8 mouse cellular contexts compared by ENCODE assay signal in genomic region chr14:46787454-46787786, GRCm38 (mm10). TPM values are rescaled to one million over a fixed set of nuclear protein-coding genes. Genes with fewer than 3 reads are reported as not detected.
A peak's percentile ranks its signal among the peaks of the same experiment; 100 is the strongest.
DNase-seq lines count a peak whose midpoint lies in the region; ATAC-seq and TF ChIP-seq lines count a peak whose summit lies in the region.

No protein-coding gene starts in this region.

- peaks cover 19% of the 10 kb centered on the region for H3K36me3 ChIP-seq in heart, embryonic 12.5 days
- H3K36me3 ChIP-seq in MEL (ENCODE audit: control insufficient read depth in 1 of 2, insufficient read depth in 2 of 2, low read length in 2 of 2), result peaks cover 2 to 7% of the 10 kb centered on the region in 2 experiments
- peaks cover 14% of the 10 kb centered on the region for H3K36me3 ChIP-seq in forebrain, embryonic 14.5 days (ENCODE audit: control insufficient read depth, insufficient read depth, low read length)
- H3K36me3 ChIP-seq in liver, embryonic 15.5 days (replicated peaks), result peaks cover 20% of the 10 kb centered on the region

- TF ChIP-seq EP300 in MEL (IDR thresholded peaks at IDR 0.05; ENCODE audit: low read depth in 1 of 2, low read length in 2 of 2), result no peak

- no peaks in the 10 kb centered on the region for H3K27me3 ChIP-seq in heart, embryonic 12.5 days (replicated peaks)
- H3K27me3 ChIP-seq in MEL (ENCODE audit: control insufficient read depth in 1 of 2, insufficient read depth in 2 of 2, low read length in 2 of 2), result no peaks in the 10 kb centered on the region
- no peaks in the 10 kb centered on the region for H3K27me3 ChIP-seq in forebrain, embryonic 14.5 days (replicated peaks; ENCODE audit: control insufficient read depth, insufficient read depth, low read length)
- H3K27me3 ChIP-seq in liver, embryonic 15.5 days, result no peaks in the 10 kb centered on the region

- no peak for TF ChIP-seq POLR2A in MEL (IDR thresholded peaks at IDR 0.05; ENCODE audit: control insufficient read depth in 1 of 2, insufficient read depth in 1 of 2, low read depth in 1 of 2, low read length in 2 of 2, poor library complexity in 1 of 2)

- peak overlapping the region; percentile 76 for H3K4me2 ChIP-seq in heart, embryonic 12.5 days
- H3K4me2 ChIP-seq in forebrain, embryonic 14.5 days (ENCODE audit: low read length), result peak overlapping the region; percentile 68
- H3K4me2 ChIP-seq in liver, embryonic 15.5 days, result peak overlapping the region; percentile 82

- intact Hi-C loops in heart, postnatal 25 days (cut with DNase I), result no loop called here
- intact Hi-C loops in left cerebral cortex, postnatal 36 days (cut with DNase I), result no loop called here

- H3K27ac ChIP-seq in heart, embryonic 12.5 days (ENCODE audit: poor library complexity, severe bottlenecking), result peak overlapping the region; percentile 96
- H3K27ac ChIP-seq in MEL (ENCODE audit: control insufficient read depth, low read depth, low read length), result peak overlapping the region; percentile 88
- H3K27ac ChIP-seq in forebrain, embryonic 14.5 days (ENCODE audit: low read depth, low read length), result peak overlapping the region; percentile 98; the same call in 1 of the 2 replicates
- peak overlapping the region; percentile 96 for H3K27ac ChIP-seq in liver, embryonic 15.5 days (replicated peaks)

- peak overlapping the region; percentile 85 for H3K4me3 ChIP-seq in heart, embryonic 12.5 days
- peak overlapping the region; percentile 82 to 98 for H3K4me3 ChIP-seq in MEL (ENCODE audit: control insufficient read depth in 1 of 2, insufficient read depth in 1 of 2, low read depth in 2 of 2, low read length in 2 of 2)
- H3K4me3 ChIP-seq in forebrain, embryonic 14.5 days (ENCODE audit: low read depth, low read length), result peak overlapping the region; percentile 94
- peak overlapping the region; percentile 98 for H3K4me3 ChIP-seq in liver, embryonic 15.5 days (replicated peaks)

- peaks cover 29% of the 10 kb centered on the region for H3K4me1 ChIP-seq in heart, embryonic 12.5 days (replicated peaks)
- H3K4me1 ChIP-seq in MEL (ENCODE audit: control insufficient read depth in 1 of 2, insufficient read depth in 2 of 2, low read length in 2 of 2), result peaks cover 2 to 16% of the 10 kb centered on the region in 2 experiments; a peak in 3 of 4 replicates
- H3K4me1 ChIP-seq in forebrain, embryonic 14.5 days (ENCODE audit: control insufficient read depth, insufficient read depth, low read length), result peaks cover 12% of the 10 kb centered on the region; the same call in 1 of the 2 replicates
- peaks cover 40% of the 10 kb centered on the region for H3K4me1 ChIP-seq in liver, embryonic 15.5 days (replicated peaks)

- peak overlapping the region; percentile 96 for H3K9ac ChIP-seq in heart, embryonic 12.5 days
- H3K9ac ChIP-seq in MEL (ENCODE audit: control insufficient read depth, low read depth, low read length, poor library complexity, severe bottlenecking), result peak overlapping the region; percentile 100
- peak overlapping the region; percentile 98 for H3K9ac ChIP-seq in forebrain, embryonic 14.5 days (ENCODE audit: low read length)
- H3K9ac ChIP-seq in liver, embryonic 15.5 days, result peak overlapping the region; percentile 99

- no peak for TF ChIP-seq RAD21 in MEL (IDR thresholded peaks at IDR 0.05; ENCODE audit: low read depth, low read length)

- peaks cover 41% of the 10 kb centered on the region for H3K79me2 ChIP-seq in MEL (ENCODE audit: control insufficient read depth, insufficient read depth, low read length, poor library complexity)

- WGBS in heart, embryonic 12.5 days, result under 1% methylated on average over 11 of the region's 11 CpGs
- 0% methylated on average over 11 of the region's 11 CpGs for WGBS in forebrain, embryonic 14.5 days
- WGBS in liver, embryonic 15.5 days (ENCODE audit: insufficient replicate concordance), result under 1% methylated on average over 11 of the region's 11 CpGs

- DNase-seq in heart, postnatal 25 days (ENCODE audit: low spot score), result no peak
- DNase-seq in MEL (ENCODE audit: low read depth, low spot score), result peak; percentile 54
- no peak for DNase-seq in forebrain, embryonic 14.5 days (ENCODE audit: low spot score)
- DNase-seq in left cerebral cortex, postnatal 36 days (ENCODE audit: low spot score in 2 of 2), result no peak
- no peak for DNase-seq in right cerebral cortex, postnatal 4 days
- no peak for DNase-seq in lung, adult 18-20 months

- ATAC-seq in heart, embryonic 12.5 days (ENCODE audit: insufficient number of reproducible peaks, low FRiP score), result no peak
- ATAC-seq in forebrain, embryonic 14.5 days, result peak; percentile 0; the same call in 1 of the 2 replicates
- ATAC-seq in liver, embryonic 15.5 days (ENCODE audit: insufficient read depth), result no peak

- no peak for TF ChIP-seq CTCF in MEL (IDR thresholded peaks at IDR 0.05 in 2 of 3, conservative IDR thresholded peaks at IDR 0.05 in 1 of 3; ENCODE audit: control insufficient read depth in 1 of 3, insufficient read depth in 1 of 3, low read depth in 2 of 3, low read length in 3 of 3, poor library complexity in 1 of 3, severe bottlenecking in 1 of 3)

- no peaks in the 10 kb centered on the region for H3K9me3 ChIP-seq in heart, embryonic 12.5 days (replicated peaks)
- H3K9me3 ChIP-seq in MEL (replicated peaks; ENCODE audit: insufficient read depth, low read length), result no peaks in the 10 kb centered on the region
- no peaks in the 10 kb centered on the region for H3K9me3 ChIP-seq in forebrain, embryonic 14.5 days (replicated peaks; ENCODE audit: control insufficient read depth, low read length)
- no peaks in the 10 kb centered on the region for H3K9me3 ChIP-seq in liver, embryonic 15.5 days (replicated peaks)

TF ChIP-seq in MEL, 35 proteins besides CTCF, POLR2A, EP300 and RAD21:
- TF ChIP-seq TBP (IDR thresholded peaks at IDR 0.05; ENCODE audit: low read depth, low read length), result no peak
- no peak for TF ChIP-seq GABPA (IDR thresholded peaks at IDR 0.05; ENCODE audit: low read depth, low read length)
- no peak for TF ChIP-seq TAL1 (IDR thresholded peaks at IDR 0.05; ENCODE audit: low read length)
- no peak for TF ChIP-seq USF1 (IDR thresholded peaks at IDR 0.05; ENCODE audit: low read depth, low read length)
- no peak for TF ChIP-seq ZMIZ1 (IDR thresholded peaks at IDR 0.05; ENCODE audit: low read depth, low read length)
- TF ChIP-seq KAT2A (conservative IDR thresholded peaks at IDR 0.05; ENCODE audit: low read depth, low read length), result no peak
- TF ChIP-seq TCF12 (IDR thresholded peaks at IDR 0.05; ENCODE audit: low read depth, low read length), result no peak
- no peak for TF ChIP-seq POLR2AphosphoS5 (IDR thresholded peaks at IDR 0.05; ENCODE audit: borderline replicate concordance, low read depth, low read length)
- TF ChIP-seq GATA1 (IDR thresholded peaks at IDR 0.05; ENCODE audit: low read depth, low read length), result no peak

RNA-seq across cellular contexts. Expression of gene Cnih1, which starts 0.8 kb away (rescaled TPM):
- polyA plus RNA-seq in heart, embryonic 12.5 days (2016; fragmentation: Nextera tagmentation; extraction: Ambion mirVana), result 175 and 179 TPM in 2 replicates
- 10 to 100 TPM; 52.5 to 53.5 TPM for total RNA-seq in heart, postnatal 25 days (2021)
- 49.3 and 50.6 TPM in 2 replicates for total RNA-seq in MEL (2012; rRNA removed)
- 100 to 1,000 TPM in 1 of 2 experiments, not detected in 1; 155 TPM for polyA plus RNA-seq in MEL (2012; ENCODE audit: insufficient read depth in 1 of 2, insufficient read length in 2 of 2, low read depth in 1 of 2, low replicate concordance in 2 of 2, missing spikeins in 1 of 2)
- 170 and 176 TPM in 2 replicates for polyA plus RNA-seq in forebrain, embryonic 14.5 days (2014; fragmentation: Nextera tagmentation; extraction: Ambion mirVana)
- polyA plus RNA-seq in liver, embryonic 15.5 days (2015; fragmentation: Nextera tagmentation; extraction: Ambion mirVana), result 79.4 and 80.0 TPM in 2 replicates
- 10 to 100 TPM; 72.9 to 85.2 TPM for total RNA-seq in left cerebral cortex, postnatal 36 days (2021)

RNA-seq across cellular contexts. Expression of gene Cdkn3, which starts 27.1 kb away (rescaled TPM):
- polyA plus RNA-seq in heart, embryonic 12.5 days (2016; fragmentation: Nextera tagmentation; extraction: Ambion mirVana), result 48.8 and 51.8 TPM in 2 replicates
- total RNA-seq in heart, postnatal 25 days (2021), result 1 to 10 TPM in 1 of 2 experiments, under 1 TPM in 1; 0.83 to 1.2 TPM
- total RNA-seq in MEL (2012; rRNA removed), result 15.7 and 17.6 TPM in 2 replicates
- polyA plus RNA-seq in MEL (2012; ENCODE audit: insufficient read depth in 1 of 2, insufficient read length in 2 of 2, low read depth in 1 of 2, low replicate concordance in 2 of 2, missing spikeins in 1 of 2), result 10 to 100 TPM in 1 of 2 experiments, not detected in 1; 19.6 TPM
- 17.0 and 29.0 TPM in 2 replicates for polyA plus RNA-seq in forebrain, embryonic 14.5 days (2014; fragmentation: Nextera tagmentation; extraction: Ambion mirVana)
- 91.3 and 108 TPM in 2 replicates for polyA plus RNA-seq in liver, embryonic 15.5 days (2015; fragmentation: Nextera tagmentation; extraction: Ambion mirVana)
- total RNA-seq in left cerebral cortex, postnatal 36 days (2021), result 1 to 10 TPM in 1 of 2 experiments, under 1 TPM in 1; 0.89 to 2.7 TPM

RNA-seq across cellular contexts. Expression of gene Gmfb, which starts 34.6 kb away (rescaled TPM):
- polyA plus RNA-seq in heart, embryonic 12.5 days (2016; fragmentation: Nextera tagmentation; extraction: Ambion mirVana), result 68.1 and 73.8 TPM in 2 replicates
- total RNA-seq in heart, postnatal 25 days (2021), result 10 to 100 TPM; 30.5 to 33.5 TPM
- total RNA-seq in MEL (2012; rRNA removed), result 53.0 and 59.6 TPM in 2 replicates
- polyA plus RNA-seq in MEL (2012; ENCODE audit: insufficient read depth in 1 of 2, insufficient read length in 2 of 2, low read depth in 1 of 2, low replicate concordance in 2 of 2, missing spikeins in 1 of 2), result 10 to 100 TPM in 1 of 2 experiments, not detected in 1; 55.6 TPM
- polyA plus RNA-seq in forebrain, embryonic 14.5 days (2014; fragmentation: Nextera tagmentation; extraction: Ambion mirVana), result 107 and 137 TPM in 2 replicates
- polyA plus RNA-seq in liver, embryonic 15.5 days (2015; fragmentation: Nextera tagmentation; extraction: Ambion mirVana), result 22.4 and 23.9 TPM in 2 replicates
- total RNA-seq in left cerebral cortex, postnatal 36 days (2021), result 100 to 1,000 TPM; 133 to 145 TPM

RNA-seq across cellular contexts. Expression of gene Cgrrf1, which starts 44.5 kb away (rescaled TPM):
- 26.3 and 26.8 TPM in 2 replicates for polyA plus RNA-seq in heart, embryonic 12.5 days (2016; fragmentation: Nextera tagmentation; extraction: Ambion mirVana)
- 10 to 100 TPM; 37.4 to 39.8 TPM for total RNA-seq in heart, postnatal 25 days (2021)
- 18.3 and 19.3 TPM in 2 replicates for total RNA-seq in MEL (2012; rRNA removed)
- polyA plus RNA-seq in MEL (2012; ENCODE audit: insufficient read depth in 1 of 2, insufficient read length in 2 of 2, low read depth in 1 of 2, low replicate concordance in 2 of 2, missing spikeins in 1 of 2), result 10 to 100 TPM in 1 of 2 experiments, not detected in 1; 26.2 TPM
- 20.3 and 22.5 TPM in 2 replicates for polyA plus RNA-seq in forebrain, embryonic 14.5 days (2014; fragmentation: Nextera tagmentation; extraction: Ambion mirVana)
- polyA plus RNA-seq in liver, embryonic 15.5 days (2015; fragmentation: Nextera tagmentation; extraction: Ambion mirVana), result 17.7 and 18.7 TPM in 2 replicates
- 10 to 100 TPM; 34.5 to 36.3 TPM for total RNA-seq in left cerebral cortex, postnatal 36 days (2021)
